Mouse (Mus musculus) kidney, postnatal 36 days (tissue): Measurements from ENCODE around the gene Rasal1.

Experiments
- DNase-seq, 2 experiments: peaks; one replicate each; pipeline ENCODE4 v3.0.0; 2021 to 2022; ENCODE audit warnings: mixed read lengths in 2 of 2

Rasal1 gene

DNA sequence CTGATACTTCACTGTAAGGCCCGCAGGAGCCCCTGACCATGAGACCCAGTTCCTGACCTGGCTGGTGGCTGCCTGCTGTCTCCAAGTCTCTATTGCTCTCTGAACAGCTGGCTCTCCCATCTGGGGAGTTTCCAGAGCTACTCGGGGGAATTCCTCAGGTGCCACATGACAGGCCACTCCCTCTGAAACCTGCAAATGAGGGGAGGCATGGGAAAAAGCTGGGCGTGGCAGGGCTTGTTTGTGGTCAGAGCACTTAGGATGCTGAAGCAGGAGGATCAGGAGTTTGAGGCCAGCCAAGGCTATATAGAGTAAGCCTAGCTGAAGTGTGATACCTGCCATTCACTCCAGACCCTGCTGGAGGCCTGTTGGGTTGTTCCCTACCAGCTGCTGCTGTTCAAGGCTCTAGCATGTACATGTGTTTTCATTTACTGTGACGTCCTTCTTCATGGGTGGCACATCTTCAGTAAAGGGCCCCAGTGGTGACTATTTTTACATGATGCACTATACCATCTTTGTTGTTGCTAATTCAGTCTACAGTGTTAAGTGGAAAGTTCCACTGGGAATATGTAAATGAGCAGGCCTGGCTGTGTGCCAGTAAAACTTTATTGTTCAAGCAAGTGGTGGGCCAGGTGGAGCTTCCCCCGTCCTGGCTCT, 26.3 kb upstream of the Rasal1 start:
- peak; percentile 41 to 58 for DNase-seq

DNA sequence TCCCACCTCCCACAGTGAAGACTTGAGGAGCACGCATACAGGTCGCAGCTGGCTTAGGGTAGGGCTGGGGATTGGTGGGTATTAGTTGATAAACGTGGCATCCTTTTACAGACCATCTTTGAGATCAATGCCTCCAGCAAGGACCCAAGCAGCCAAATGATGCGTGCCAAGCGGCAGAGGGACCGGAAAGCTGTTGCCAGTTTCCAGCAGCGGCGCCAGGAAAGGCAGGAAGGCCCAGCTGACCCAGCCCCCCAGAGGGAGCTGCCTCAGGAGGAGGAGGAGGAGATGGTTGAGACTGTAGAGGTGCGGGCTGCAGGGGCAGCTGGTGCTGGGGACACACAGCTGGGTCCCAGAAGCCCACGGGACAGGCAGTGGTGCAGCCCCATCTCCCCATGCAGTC, 24.2 kb upstream of the Rasal1 start:
- no peak for DNase-seq

DNA sequence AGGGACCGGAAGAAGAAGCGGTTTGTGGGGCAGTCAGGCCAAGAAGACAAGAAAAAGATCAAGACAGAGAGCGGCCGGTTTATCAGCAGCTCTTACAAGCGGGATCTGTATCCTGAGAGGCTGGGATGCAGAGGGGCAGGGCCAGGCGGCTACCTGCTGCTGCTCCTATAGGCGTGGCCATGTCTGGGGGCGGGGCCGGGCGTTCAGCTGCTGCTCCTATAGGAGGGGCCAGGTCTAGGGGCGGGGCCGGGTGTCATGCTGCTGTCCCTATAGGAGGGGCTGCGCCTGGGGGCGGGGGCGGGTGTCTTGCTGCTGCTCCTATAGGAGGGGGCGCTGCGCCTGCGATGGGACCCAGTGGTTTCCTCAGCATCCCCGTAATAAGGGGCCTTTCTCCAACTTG, 22.2 kb upstream of the Rasal1 start:
- DNase-seq = peak in 1 of 2 experiments; percentile 62

DNA sequence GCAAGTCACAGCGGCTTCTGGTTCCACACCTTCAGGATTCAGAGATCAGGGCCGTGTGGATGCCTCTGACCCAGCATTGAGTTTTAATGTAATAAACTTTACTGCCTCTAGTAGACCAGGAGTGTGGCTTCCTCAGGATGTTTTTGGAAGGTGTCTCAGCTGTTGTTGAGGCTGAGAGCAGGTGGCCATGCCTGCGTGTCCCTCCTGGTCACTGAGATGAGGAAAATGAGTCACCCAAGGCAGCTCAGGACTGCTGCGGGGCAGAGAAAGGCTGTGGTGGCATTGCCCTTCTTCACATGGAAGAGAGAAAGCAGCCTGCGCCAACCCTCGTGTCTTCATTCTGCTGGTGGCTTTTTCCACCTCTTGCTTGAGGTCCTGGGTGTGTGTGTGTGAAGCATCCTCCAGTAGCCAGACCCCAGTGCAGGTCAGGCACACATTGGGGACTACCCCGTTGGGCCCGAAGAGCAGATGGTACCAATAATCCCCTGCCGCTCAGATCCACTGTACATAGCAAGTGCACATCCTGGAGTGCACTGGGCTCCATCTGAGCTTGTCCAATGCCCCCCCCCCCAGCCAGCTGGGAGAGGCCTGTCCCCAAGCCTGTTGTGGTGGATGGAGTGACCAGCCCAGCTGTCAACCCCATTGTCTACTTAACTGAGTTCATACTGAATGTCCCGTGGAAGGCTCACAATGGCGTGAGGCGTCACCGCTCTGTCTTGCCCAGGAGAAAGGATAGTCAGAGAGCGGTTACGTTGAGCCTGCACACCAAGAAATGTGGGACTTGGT, 20.9 kb upstream of the Rasal1 start:
- no peak for DNase-seq

DNA sequence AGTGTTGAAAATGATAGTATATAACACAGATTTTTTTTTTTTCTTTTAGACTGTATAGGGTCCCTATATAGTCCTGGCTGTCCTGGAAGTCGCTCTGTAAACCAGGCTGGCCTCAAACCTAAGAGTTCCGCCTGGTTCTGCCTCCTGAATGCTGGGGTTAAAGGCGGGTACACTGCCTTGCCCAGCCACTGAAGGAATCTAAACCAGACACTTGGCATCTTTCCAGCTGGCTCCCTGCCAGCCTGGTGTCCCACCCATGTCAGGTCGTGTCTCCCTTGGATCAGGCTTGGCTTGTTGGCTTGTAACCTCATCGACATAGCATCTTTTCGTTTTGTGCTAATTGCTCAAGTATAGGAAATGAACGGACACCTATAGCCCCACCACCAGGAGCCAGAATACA, 20.0 kb upstream of the Rasal1 start:
- peak in 1 of 2 experiments; percentile 45 for DNase-seq

DNA sequence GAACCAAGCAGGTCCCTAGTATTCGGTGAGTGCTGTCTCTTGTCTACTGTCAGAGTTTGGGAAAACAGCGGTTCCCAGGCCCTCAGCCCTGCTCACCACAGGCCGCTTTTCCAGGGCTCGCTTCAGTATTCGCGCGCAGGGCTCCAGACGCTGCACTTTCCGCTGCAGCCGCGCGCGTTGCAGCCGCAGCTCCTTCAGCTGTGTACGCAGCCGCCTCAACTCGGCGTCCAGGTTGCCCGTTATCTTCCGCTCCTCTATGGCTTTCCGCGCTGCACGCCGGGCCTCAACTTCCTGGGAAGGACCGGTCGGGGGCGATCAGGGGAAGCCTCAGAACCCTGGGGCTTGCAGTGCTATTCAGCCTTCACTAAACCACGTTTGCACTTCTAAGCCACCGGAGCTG, 17.5 kb upstream of the Rasal1 start:
- no peak for DNase-seq

DNA sequence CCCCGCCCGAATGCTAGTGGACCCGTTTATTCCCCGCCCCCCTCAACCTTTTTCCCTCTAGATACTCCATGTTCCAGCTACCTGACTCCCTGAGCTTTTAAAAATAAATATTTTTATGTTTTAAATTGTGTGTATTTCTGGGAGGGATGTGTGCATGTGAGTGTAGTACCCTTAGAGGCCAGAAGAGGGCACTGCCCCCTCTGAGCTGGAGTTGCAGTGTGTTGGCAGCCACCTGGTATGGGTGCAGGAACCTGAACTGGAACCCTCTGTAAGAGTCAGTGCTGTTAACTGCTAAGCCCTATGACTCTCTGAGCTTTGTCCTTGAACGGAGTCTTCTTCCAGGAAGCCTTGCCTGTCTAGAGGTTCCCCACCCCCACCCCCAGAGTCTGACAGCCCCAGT, 16.7 kb upstream of the Rasal1 start:
- DNase-seq = no peak

DNA sequence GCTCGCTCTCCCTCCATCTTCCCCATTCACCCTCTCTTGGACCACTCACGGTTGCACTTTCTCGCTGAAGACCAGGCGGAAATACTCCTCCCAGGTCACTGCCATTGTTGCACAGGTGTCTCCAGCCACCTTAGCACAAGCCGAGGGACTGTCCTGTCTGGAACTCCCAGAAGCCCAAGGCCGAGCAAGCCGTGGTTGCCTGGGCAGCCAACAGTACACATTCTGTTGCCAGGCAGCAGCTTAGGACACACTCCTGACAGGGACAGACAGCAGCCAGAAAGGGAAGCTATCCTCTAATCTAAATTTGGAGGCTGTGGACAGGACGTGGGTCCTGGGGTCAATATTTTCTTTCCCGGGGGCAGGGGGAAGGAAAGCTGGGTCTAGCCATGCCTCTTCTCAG, 14.5 kb upstream of the Rasal1 start, which contains the start of gene Cfap73:
Gene Cfap73, minus strand, starts transcription at position 105 of the 400 bp plus-strand sequence.
- no peak for DNase-seq

DNA sequence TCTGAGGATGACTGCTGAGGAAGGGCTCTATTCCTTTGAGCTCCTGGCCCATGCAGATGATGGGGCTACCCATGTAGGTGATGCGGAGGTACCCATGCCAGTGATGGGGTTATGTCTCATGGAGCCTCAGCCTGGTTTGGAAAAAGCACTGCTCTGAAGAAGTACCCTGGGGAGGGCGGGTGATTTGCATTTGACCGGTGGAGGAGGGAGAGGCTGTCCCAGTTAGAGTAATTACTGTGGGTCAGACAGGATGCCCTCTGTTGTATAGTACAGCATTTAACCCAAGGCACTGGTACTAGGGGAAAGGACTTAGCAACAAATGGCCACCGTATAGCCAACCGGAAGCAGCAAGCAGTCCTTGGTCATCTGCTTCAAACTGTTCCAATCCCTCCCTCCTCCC, 13.8 kb upstream of the Rasal1 start:
- no peak for DNase-seq

DNA sequence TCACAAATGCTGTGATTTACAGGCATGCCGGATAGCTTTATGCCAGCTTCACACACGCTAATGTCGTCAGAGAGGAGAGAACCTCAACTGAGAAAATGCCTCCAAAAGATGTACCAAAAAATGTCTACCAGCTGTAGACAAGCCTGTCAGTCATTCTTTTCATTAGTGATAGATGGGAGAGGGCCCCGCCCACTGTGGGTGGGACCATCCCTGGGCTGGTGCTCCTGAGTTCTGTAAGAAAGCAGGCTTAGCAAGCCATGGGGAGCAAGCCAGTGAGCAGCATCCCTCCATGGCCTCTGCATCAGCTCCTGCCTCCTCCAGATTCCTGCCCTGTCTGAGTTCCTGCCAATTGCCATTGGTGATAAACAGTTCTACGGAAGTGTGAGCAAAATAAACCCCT, 13.0 kb upstream of the Rasal1 start:
- DNase-seq = no peak

DNA sequence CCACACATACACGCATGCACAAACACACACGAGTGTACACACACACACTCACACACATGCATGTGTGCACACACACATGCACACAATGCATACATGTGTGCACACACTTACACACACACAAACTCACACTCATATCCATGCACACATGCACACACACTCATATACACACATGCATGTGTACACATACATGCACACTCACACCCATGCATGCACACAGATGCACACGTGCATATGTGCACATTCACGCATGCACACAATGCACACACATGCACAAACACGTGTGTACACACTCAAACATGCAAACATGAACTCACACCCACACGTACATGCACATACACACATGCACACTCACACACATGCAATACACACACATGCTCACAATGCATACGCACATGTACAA, 8.5 kb upstream of the Rasal1 start:
- no peak for DNase-seq

DNA sequence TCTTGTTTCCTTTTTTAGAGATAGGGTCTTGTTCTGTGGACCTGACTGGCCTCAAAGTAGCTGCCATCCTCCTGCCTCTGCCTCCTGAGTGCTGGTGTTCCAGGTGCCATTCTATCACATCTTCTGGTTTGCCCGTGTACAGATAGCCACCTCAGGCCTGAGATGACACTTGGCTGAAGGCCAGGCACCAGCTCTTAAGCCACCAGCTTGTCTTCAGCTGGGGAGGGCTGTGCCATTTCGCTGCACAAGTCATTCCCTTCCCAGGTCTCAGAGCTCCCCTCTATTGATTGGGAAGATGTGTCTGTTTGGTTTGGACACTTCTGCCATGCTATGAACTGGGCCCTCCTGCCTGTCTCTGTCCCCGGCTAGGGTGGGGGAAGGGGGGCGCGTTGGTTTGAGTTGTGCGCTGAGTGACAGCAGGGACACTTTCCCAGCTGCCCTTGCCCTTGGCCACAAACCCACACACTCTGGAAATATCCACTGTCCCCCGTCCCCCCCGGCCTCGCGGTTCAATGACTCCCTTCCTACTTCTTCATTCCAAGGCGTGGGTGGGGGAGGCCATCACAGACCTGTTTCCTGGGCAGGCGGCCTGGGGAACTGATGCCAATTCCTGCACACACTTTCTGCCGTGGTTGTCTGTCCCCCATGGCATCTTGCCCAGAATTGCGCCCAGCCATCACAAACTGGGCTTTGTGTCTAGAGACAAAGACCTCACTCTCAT, 5.1 kb upstream of the Rasal1 start:
- DNase-seq = peak; percentile 42 to 65

DNA sequence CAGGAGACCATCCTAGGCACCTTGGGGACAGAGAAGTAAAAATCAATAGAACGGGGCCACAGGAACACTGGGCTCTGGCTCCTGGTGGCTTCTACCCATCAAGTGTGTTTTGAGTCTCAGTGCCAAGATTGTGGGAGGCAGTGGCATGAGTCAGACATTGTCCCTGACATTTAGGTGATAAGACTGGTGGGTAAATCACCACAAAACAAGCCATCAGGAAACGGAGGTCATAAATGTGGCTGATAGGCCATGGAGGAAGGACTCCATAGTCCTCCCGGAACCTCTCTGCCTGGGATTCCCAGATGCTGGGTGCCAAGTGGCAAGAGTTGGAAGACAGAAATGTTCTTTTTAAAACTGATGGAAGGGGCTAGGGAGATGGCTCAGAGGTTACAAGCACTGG, 4.4 kb upstream of the Rasal1 start:
- DNase-seq = no peak

DNA sequence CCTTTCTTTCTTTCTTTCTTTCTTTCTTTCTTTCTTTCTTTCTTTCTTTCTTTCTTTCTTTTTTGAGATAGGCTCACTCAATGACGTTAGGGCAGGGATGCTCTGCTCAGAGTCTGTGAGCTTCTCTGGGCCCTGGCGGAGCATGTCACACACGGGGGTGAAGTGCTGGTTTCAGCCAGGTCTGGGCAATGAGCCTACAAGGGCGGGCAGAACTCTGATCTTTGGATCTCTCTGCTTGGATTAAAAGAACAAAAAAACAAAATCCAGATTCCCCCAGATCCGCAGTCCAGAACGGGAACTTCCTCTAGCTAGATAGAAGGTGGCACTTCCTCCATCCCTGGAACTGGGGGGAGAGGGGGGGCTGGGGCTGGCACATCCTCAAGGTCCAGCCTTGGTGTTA, 2.8 kb upstream of the Rasal1 start:
- DNase-seq = peak; percentile 82

DNA sequence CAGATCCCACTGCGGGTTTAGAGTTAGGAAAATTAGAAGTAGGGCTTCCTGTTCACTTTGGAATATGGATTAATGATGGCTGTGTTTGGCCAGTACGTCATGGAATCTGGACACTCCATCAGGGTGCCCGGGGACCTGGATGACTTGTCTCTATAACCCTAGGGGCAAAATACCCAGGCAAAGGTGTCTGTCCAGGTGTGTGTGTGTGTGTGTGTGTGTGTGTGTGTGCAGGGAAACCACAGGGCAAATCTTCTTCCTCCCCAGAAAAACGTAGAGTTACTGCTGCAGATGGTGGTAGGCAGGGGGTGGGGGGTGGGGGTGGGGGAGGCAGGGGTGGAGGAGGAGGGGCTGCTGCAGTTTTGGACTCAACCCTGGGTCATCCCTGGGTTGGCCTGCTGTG, 1.3 kb upstream of the Rasal1 start:
- DNase-seq = no peak

DNA sequence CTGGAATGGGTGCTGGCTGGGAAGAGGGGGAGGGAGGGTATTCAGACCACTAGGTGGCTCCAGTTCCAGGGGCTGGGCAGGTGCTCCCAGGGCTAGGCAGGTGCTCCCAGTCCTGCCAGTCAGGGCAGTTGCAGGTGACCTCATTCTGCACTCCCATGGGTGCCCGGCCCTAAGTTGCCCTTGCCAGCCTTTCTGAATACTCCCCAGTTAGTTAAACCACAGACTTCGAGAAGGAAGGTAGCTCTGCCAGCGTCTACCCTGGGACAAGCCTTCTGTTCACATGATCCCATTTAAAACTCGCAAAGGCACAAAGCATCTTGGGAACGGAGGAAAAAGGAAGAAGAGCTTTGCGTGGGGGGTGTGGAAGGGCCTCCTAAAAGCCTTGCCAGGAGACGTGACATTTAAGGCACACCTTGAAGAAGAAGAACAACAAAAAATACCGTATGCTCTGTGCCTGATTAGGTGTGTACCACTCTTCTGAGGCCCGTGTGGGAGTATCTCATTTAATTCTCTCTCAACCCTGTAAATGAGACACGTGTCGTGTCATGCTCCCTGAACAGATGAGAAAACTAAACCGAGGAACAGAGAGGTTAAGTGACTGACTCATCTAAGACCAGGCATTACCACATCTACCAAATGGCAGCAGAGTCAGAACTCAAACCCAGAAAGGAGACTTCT, 659 bp upstream of the Rasal1 start:
- DNase-seq = peak; percentile 21 to 26

DNA sequence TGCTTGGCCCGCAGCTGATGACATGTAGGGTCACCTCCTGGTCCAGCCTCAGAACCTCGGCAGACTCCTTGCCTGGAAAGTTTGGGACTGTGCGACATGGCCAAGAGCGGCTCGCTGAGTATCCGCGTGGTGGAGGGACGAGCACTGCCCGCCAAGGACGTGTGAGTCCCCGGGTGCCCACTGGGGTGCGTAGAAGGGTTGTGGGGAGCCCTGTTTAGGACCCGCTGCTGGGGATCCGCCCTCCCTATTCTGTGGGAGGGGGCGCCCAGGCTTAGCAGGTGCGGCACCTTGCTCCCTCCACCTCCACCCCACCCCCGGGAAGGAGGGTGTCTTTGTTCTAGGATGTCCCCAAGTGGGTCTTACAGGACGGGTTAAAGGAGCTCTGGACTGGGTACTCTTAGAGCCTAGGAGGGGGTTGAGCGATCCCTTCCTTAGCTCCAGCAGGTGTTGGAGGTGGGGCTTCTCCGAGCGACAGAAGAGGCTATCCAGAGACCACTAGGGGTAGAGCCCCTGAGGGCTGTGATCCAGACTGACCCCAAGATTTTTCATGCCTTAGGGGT, 842 bp downstream of the Rasal1 start:
- DNase-seq = no peak

DNA sequence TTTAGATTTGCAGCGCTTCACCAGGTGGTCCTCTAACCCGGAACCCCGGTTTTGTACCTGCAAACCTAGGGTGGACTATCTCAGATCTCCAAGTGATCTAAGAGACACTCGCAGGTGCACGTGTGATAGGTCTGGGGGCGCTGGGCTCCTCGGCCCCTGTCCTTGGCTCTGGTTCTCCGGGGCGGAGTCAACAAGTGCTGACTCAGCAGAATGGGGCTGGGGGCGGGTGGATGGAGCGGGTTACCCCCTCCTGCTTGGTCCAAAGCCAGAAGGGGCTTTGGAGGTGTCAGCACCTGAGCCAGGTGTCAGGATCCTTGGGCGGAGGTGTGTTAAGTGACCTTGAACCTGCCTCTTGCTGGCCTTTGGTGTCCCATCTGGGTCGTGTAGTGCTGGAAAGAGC, 1.3 kb downstream of the Rasal1 start:
- no peak for DNase-seq

DNA sequence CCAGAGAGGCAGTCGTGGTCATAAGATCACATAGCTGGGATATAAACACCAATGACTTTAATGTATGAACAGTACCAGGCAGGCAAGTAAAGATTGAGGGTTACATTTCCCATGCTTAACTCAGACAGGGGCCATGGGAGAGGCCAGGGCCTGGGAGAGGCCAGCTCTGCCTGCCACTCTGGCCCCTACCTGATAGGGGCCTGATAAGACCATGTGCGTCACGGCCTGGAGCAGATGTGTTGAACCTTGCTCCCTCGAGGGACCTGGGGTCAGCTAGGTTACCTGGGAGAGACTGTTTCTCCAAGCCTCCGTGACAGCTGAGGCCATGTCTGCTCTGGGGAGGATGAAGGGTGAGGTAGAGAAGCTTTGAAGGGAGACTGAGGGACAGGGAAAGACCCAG, 2.6 kb downstream of the Rasal1 start:
- no peak for DNase-seq

DNA sequence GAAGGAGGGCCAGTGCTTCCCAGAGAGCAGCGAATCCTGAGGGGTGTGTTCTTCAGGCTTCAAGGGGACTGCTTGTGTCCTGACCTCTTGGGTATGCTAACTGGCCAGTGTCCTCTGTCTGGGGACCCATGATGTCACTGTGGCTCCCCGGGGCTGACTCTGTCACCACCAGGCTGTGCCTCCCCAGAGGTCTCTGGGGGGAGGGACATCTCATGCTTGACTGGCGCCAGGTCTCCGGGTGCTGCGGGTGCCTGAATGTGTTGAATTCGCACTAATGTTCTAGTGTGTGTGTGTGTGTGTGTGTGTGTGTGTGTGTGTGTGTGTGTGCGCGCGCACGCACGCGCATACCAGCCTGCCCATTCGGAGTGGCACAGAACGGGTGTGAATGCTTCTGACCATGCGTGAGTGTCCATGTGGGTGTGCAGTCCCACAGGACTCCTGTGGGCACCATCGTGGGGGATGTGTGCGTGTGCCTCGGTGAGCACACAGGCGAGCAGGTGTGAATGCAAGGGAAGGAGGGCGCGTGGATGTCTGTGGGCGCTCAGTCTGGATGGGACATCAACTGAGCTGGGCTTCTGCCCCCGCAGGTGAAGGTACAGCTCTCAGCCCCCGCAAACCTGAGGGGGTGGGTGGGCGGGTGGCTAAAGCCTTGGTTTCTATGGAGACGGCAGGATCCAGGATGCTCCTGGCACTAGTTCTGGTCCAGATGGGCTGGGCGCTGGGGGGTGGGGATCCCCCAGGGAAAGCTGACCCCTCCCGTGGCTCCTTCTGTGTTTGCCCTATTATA, 4.5 kb downstream of the Rasal1 start:
- no peak for DNase-seq

DNA sequence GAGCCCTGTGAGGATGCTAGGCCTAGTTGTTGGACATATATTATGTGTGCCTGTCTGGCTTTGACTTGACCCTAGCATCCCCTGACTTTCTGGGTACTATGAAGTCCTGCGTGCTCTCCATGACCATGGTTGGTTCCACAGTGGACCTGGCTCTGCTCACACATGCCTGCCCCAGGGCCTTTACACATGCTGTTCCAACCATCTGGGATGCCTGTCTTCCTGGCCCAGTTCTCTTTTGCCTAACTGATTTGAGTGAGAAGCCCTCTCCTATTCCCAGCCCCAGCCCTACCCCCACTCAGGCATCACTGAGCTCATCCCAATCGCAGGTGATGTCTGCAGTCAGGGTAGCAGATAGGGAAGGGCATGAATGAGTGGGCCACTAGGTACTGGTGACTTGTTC, 5.3 kb downstream of the Rasal1 start:
- DNase-seq = no peak

DNA sequence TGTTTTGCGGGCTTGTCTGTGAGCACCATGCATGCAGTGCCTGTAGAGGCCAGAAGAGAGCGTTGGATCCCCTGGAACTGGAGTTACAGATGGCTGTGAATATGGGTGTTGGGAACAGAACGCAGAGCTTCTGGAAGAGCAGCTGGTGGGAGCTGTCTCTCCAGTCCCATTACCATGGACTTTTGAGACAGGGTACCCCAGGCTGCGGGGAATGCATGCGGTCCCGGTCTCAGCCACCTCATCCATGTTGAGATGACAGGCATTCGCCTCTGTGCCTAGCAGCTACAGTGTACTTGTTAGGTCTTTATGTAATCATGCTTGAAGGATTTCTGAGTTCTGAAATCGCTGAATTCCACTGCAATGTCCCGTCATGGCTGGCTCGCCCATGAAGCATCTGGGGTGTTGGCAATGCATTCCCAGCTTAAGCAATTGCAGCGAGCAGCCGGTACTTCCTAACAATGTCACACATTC, 7.7 kb downstream of the Rasal1 start:
- no peak for DNase-seq
